Mouse (Mus musculus) MEL (cell line): ENCODE measurements around the gene Stum. TPM values are rescaled to one million over a fixed set of nuclear protein-coding genes. Genes with fewer than 3 reads are reported as not detected.

Experiments
- DNase-seq: peaks from one replicate; pipeline ENCODE4 v3.0.0; 2011; ENCODE audit warnings: low read depth, low spot score
- H3K27ac ChIP-seq: 2 replicates; pipeline ENCODE4 v1.5.1; 2012; ENCODE audit warnings: low read depth, mild to moderate bottlenecking, control low read depth, low read length, moderate library complexity; ENCODE audit not compliant: control insufficient read depth
- H3K27me3 ChIP-seq, 2 experiments: fragments of 150-350 bp in 1 of 2; sonication (generic) in 1 of 2; 2 replicates each; pipeline ENCODE4 v1.6.1; 2012; ENCODE audit warnings: low read length in 2 of 2, mild to moderate bottlenecking in 2 of 2, improper control_type of control experiment in 1 of 2, moderate library complexity in 1 of 2; ENCODE audit not compliant: insufficient read depth in 2 of 2, control insufficient read depth in 1 of 2
- H3K36me3 ChIP-seq, 2 experiments: 2 replicates each; pipeline ENCODE4 v1.6.1; 2012 to 2014; ENCODE audit warnings: low read length in 2 of 2, improper control_type of control experiment in 1 of 2, inconsistent platforms in 1 of 2, mild to moderate bottlenecking in 1 of 2; ENCODE audit not compliant: insufficient read depth in 2 of 2, control insufficient read depth in 1 of 2
- H3K4me1 ChIP-seq, 2 experiments: fragments of 150-350 bp in 1 of 2; sonication (generic) in 1 of 2; 2 replicates each; pipeline ENCODE4 v1.6.1; 2012; ENCODE audit warnings: low read length in 2 of 2, improper control_type of control experiment in 1 of 2, mild to moderate bottlenecking in 1 of 2; ENCODE audit not compliant: insufficient read depth in 2 of 2, control insufficient read depth in 1 of 2
- H3K4me3 ChIP-seq, 2 experiments: fragments of 150-350 bp in 1 of 2; sonication (generic) in 1 of 2; 2 replicates each; pipeline ENCODE4 v1.5.1; 2012; ENCODE audit warnings: low read depth in 2 of 2, low read length in 2 of 2, mild to moderate bottlenecking in 2 of 2, moderate library complexity in 2 of 2, control low read depth in 1 of 2, improper control_type of control experiment in 1 of 2; ENCODE audit not compliant: control insufficient read depth in 1 of 2, insufficient read depth in 1 of 2
- H3K79me2 ChIP-seq: 2 replicates; pipeline ENCODE4 v1.6.1; 2012; ENCODE audit warnings: mild to moderate bottlenecking, low read length, moderate library complexity; ENCODE audit not compliant: control insufficient read depth, poor library complexity, insufficient read depth
- H3K9ac ChIP-seq: 2 replicates; pipeline ENCODE4 v1.6.1; 2012; ENCODE audit warnings: low read depth, mild to moderate bottlenecking, control low read depth, low read length, moderate library complexity; ENCODE audit not compliant: control insufficient read depth, poor library complexity, severe bottlenecking
- H3K9me3 ChIP-seq: fragments of 150-350 bp; sonication (generic); replicated peaks from 2 replicates; pipeline ENCODE4 v1.6.1; 2012; ENCODE audit warnings: mild to moderate bottlenecking, low read length, improper control_type of control experiment, moderate library complexity; ENCODE audit not compliant: insufficient read depth
- CHD1 ChIP-seq: IDR thresholded peaks from 2 replicates; pipeline ENCODE4 v1.6.1; 2012; ENCODE audit warnings: low read depth, mild to moderate bottlenecking, inconsistent platforms, low read length, improper control_type of control experiment
- CHD2 ChIP-seq: IDR thresholded peaks from 2 replicates; pipeline ENCODE4 v1.6.1; 2011; ENCODE audit warnings: low read length, improper control_type of control experiment
- E2F4 ChIP-seq: IDR thresholded peaks from 2 replicates; pipeline ENCODE4 v1.6.1; 2011; ENCODE audit warnings: low read depth, low read length, improper control_type of control experiment, borderline replicate concordance
- EP300 ChIP-seq, 2 experiments: IDR thresholded peaks; 2 replicates each; pipeline ENCODE4 v1.6.1; 2011; ENCODE audit warnings: improper control_type of control experiment in 2 of 2, low read length in 2 of 2, low read depth in 1 of 2, mild to moderate bottlenecking in 1 of 2
- ETS1 ChIP-seq: IDR thresholded peaks from 2 replicates; pipeline ENCODE4 v1.6.1; 2012; ENCODE audit warnings: low read depth, mild to moderate bottlenecking, inconsistent platforms, low read length, improper control_type of control experiment, moderate library complexity
- GABPA ChIP-seq: IDR thresholded peaks from 2 replicates; pipeline ENCODE4 v1.6.1; 2012; ENCODE audit warnings: low read depth, mild to moderate bottlenecking, inconsistent platforms, low read length, improper control_type of control experiment, moderate library complexity
- MAFK ChIP-seq: IDR thresholded peaks from 2 replicates; pipeline ENCODE4 v1.6.1; 2011; ENCODE audit warnings: low read depth, mild to moderate bottlenecking, low read length, improper control_type of control experiment, borderline replicate concordance
- MAX ChIP-seq: IDR thresholded peaks from 2 replicates; pipeline ENCODE4 v1.6.1; 2011; ENCODE audit warnings: low read length, improper control_type of control experiment
- MAZ ChIP-seq: IDR thresholded peaks from 2 replicates; pipeline ENCODE4 v1.6.1; 2012; ENCODE audit warnings: low read depth, mild to moderate bottlenecking, inconsistent platforms, low read length, improper control_type of control experiment
- MXI1 ChIP-seq: IDR thresholded peaks from 2 replicates; pipeline ENCODE4 v1.6.1; 2011; ENCODE audit warnings: mild to moderate bottlenecking, low read depth, low read length, improper control_type of control experiment
- MYB ChIP-seq: IDR thresholded peaks from 2 replicates; pipeline ENCODE4 v1.6.1; 2011; ENCODE audit warnings: mild to moderate bottlenecking, low read depth, low read length, improper control_type of control experiment
- NELFE ChIP-seq: IDR thresholded peaks from 2 replicates; pipeline ENCODE4 v1.6.1; 2011; ENCODE audit warnings: low read depth, low read length, improper control_type of control experiment
- NRF1 ChIP-seq: IDR thresholded peaks from 2 replicates; pipeline ENCODE4 v1.6.1; 2014; ENCODE audit warnings: low read depth, mild to moderate bottlenecking, inconsistent platforms, low read length, improper control_type of control experiment, moderate library complexity; ENCODE audit not compliant: poor library complexity, insufficient read depth, severe bottlenecking
- POLR2A ChIP-seq, 2 experiments: IDR thresholded peaks; 2 replicates each; pipeline ENCODE4 v1.6.1; 2011 to 2012; ENCODE audit warnings: low read length in 2 of 2, mild to moderate bottlenecking in 2 of 2, control low read depth in 1 of 2, improper control_type of control experiment in 1 of 2, low read depth in 1 of 2, moderate library complexity in 1 of 2; ENCODE audit not compliant: control insufficient read depth in 1 of 2, insufficient read depth in 1 of 2, poor library complexity in 1 of 2
- POLR2AphosphoS2 ChIP-seq: IDR thresholded peaks from 2 replicates; pipeline ENCODE4 v1.6.1; 2011; ENCODE audit warnings: low read length, improper control_type of control experiment
- POLR2AphosphoS5 ChIP-seq: IDR thresholded peaks from 2 replicates; pipeline ENCODE4 v1.6.1; 2012; ENCODE audit warnings: low read depth, borderline replicate concordance, mild to moderate bottlenecking, inconsistent platforms, low read length, moderate library complexity, mixed read lengths
- RCOR1 ChIP-seq: IDR thresholded peaks from 2 replicates; pipeline ENCODE4 v1.6.1; 2012; ENCODE audit warnings: low read depth, mild to moderate bottlenecking, inconsistent platforms, low read length, improper control_type of control experiment
- SIN3A ChIP-seq: IDR thresholded peaks from 2 replicates; pipeline ENCODE4 v1.6.1; 2012; ENCODE audit warnings: low read length, improper control_type of control experiment, inconsistent platforms
- SMC3 ChIP-seq: IDR thresholded peaks from 2 replicates; pipeline ENCODE4 v1.6.1; 2011; ENCODE audit warnings: low read depth, low read length, improper control_type of control experiment
- TAL1 ChIP-seq: IDR thresholded peaks from 2 replicates; pipeline ENCODE4 v1.6.1; 2012; ENCODE audit warnings: mild to moderate bottlenecking, inconsistent platforms, low read length, moderate library complexity, mixed read lengths
- TBP ChIP-seq: IDR thresholded peaks from 2 replicates; pipeline ENCODE4 v1.8.0; 2011; ENCODE audit warnings: low read depth, low read length, improper control_type of control experiment
- TCF12 ChIP-seq: IDR thresholded peaks from 2 replicates; pipeline ENCODE4 v1.6.1; 2014; ENCODE audit warnings: low read depth, mild to moderate bottlenecking, inconsistent platforms, low read length, improper control_type of control experiment, moderate library complexity
- UBTF ChIP-seq: IDR thresholded peaks from 2 replicates; pipeline ENCODE4 v1.6.1; 2012; ENCODE audit warnings: low read depth, mild to moderate bottlenecking, inconsistent platforms, low read length, improper control_type of control experiment, moderate library complexity, borderline replicate concordance; ENCODE audit not compliant: insufficient read depth
- USF2 ChIP-seq, 2 experiments: IDR thresholded peaks; 2 replicates each; pipeline ENCODE4 v1.6.1; 2011 to 2012; ENCODE audit warnings: improper control_type of control experiment in 2 of 2, low read length in 2 of 2, borderline replicate concordance in 1 of 2, inconsistent platforms in 1 of 2, low read depth in 1 of 2, mild to moderate bottlenecking in 1 of 2; ENCODE audit not compliant: insufficient read depth in 1 of 2
- ZC3H11A ChIP-seq: IDR thresholded peaks from 2 replicates; pipeline ENCODE4 v1.6.1; 2012; ENCODE audit warnings: low read depth, mild to moderate bottlenecking, inconsistent platforms, low read length, improper control_type of control experiment
- polyA plus RNA-seq, 2 experiments: library from polyadenylated mRNA; stranded (reverse) in 1 of 2; unstranded in 1 of 2; fragments of >175 nt in 1 of 2; fragments of >200 nt in 1 of 2; gene quantifications; 2 replicates each; pipeline versions ENCODE4 v1.2.1 to v1.2.4; 2012; ENCODE audit warnings: low replicate concordance in 2 of 2, low read depth in 1 of 2; ENCODE audit not compliant: insufficient read length in 2 of 2, insufficient read depth in 1 of 2, missing spikeins in 1 of 2
- total RNA-seq: library from RNA; depleted of rRNA; stranded (reverse); fragments of 300-350 nt; gene quantifications from 2 replicates; pipeline ENCODE4 v1.2.3, GENCODE M21; 2012

Stum gene
- total and polyA plus RNA-seq, 3 experiments: not detected

GRCm38 (mm10) chr1:180525301-180525700, 42.0 kb upstream of the Stum start:
- Histone ChIP-seq H3K27me3 (no peaks in the 10 kb centered on the region; a peak in 2 of 4 replicates), H3K36me3 (no peaks in the 10 kb centered on the region), H3K27ac (no peak overlapping the region), H3K79me2 (no peaks in the 10 kb centered on the region), H3K4me3 (no peak overlapping the region), H3K9ac (no peak overlapping the region), H3K9me3 (no peaks in the 10 kb centered on the region), H3K4me1 (no peaks in the 10 kb centered on the region)
- TF ChIP-seq ZC3H11A: no peak
- TF ChIP-seq UBTF: no peak
- no peak for TF ChIP-seq GABPA
- TF ChIP-seq SMC3: no peak
- TF ChIP-seq USF2 (IDR thresholded peaks at IDR 0.05; ENCODE audit: borderline replicate concordance in 1 of 2, insufficient read depth in 1 of 2, low read depth in 1 of 2, low read length in 2 of 2): no peak
- no peak for TF ChIP-seq CHD2
- no peak for TF ChIP-seq ETS1
- no peak for TF ChIP-seq SIN3A
- TF ChIP-seq MYB: no peak
- no peak for TF ChIP-seq POLR2A (IDR thresholded peaks at IDR 0.05; ENCODE audit: control insufficient read depth in 1 of 2, insufficient read depth in 1 of 2, low read depth in 1 of 2, low read length in 2 of 2, poor library complexity in 1 of 2)
- DNase-seq: no peak

- Histone ChIP-seq H3K79me2 (no peaks in the 10 kb centered on the region), H3K9me3 (no peaks in the 10 kb centered on the region), H3K27me3 (no peaks in the 10 kb centered on the region; a peak in 1 of 4 replicates), H3K9ac (no peak overlapping the region), H3K36me3 (no peaks in the 10 kb centered on the region), H3K4me1 (no peaks in the 10 kb centered on the region), H3K27ac (no peak overlapping the region), H3K4me3 (no peak overlapping the region)
- DNase-seq: no peak
- no peak for TF ChIP-seq TBP
- no peak for TF ChIP-seq MAX
- TF ChIP-seq POLR2AphosphoS2: no peak
- TF ChIP-seq NRF1: no peak
- TF ChIP-seq TAL1: no peak
- TF ChIP-seq E2F4: no peak
- no peak for TF ChIP-seq EP300 (IDR thresholded peaks at IDR 0.05; ENCODE audit: low read depth in 1 of 2, low read length in 2 of 2)
- TF ChIP-seq MXI1: no peak
- TF ChIP-seq CHD2: no peak
- TF ChIP-seq CHD1: no peak
- no peak for TF ChIP-seq MAZ
- no peak for TF ChIP-seq RCOR1
- no peak for TF ChIP-seq POLR2AphosphoS5
- TF ChIP-seq MAFK: no peak
- TF ChIP-seq SIN3A: no peak
- TF ChIP-seq TCF12: no peak
- no peak for TF ChIP-seq NELFE
Measured at GRCm38 (mm10) chr1:180523320-180523719, 40.0 kb upstream of the Stum start.
